Mouse (Mus musculus) heart, embryonic 14.5 days (tissue): ENCODE measurements around the gene Nfe2. TPM values are rescaled to one million over a fixed set of nuclear protein-coding genes. Genes with fewer than 3 reads are reported as not detected.

Experiments
- ATAC-seq: fragments of 200-750 bp; cut with Nextera tagmentation; 2 replicates; pipeline ENCODE4 v1.8.0; 2017; ENCODE audit warnings: low read depth, moderate TSS enrichment; ENCODE audit not compliant: insufficient number of reproducible peaks, insufficient read depth, low FRiP score
- H3K27ac ChIP-seq, 2 experiments: fragments of 200-500 bp in 1 of 2; fragments of 300-500 bp in 1 of 2; sonication (generic) in 1 of 2; replicated peaks in 1 of 2; 2 replicates each; pipeline ENCODE4 v1.5.1; 2012 to 2014; ENCODE audit warnings: low read depth in 2 of 2, low read length in 2 of 2, control low read depth in 1 of 2, mild to moderate bottlenecking in 1 of 2, mixed read lengths in 1 of 2; ENCODE audit not compliant: control insufficient read depth in 1 of 2, insufficient read depth in 1 of 2
- H3K27me3 ChIP-seq: fragments of 300-500 bp; sonication (generic); 2 replicates; pipeline ENCODE4 v1.6.1; 2014; ENCODE audit warnings: mild to moderate bottlenecking, low read length, control low read depth; ENCODE audit not compliant: control insufficient read depth, insufficient read depth
- H3K36me3 ChIP-seq: fragments of 300-500 bp; sonication (generic); 2 replicates; pipeline ENCODE4 v1.6.1; 2014; ENCODE audit warnings: mild to moderate bottlenecking, control low read depth, low read length, mixed read lengths; ENCODE audit not compliant: control insufficient read depth, insufficient read depth
- H3K4me1 ChIP-seq, 2 experiments: fragments of 200-500 bp in 1 of 2; fragments of 300-500 bp in 1 of 2; sonication (generic) in 1 of 2; 2 replicates each; pipeline ENCODE4 v1.6.1; 2012 to 2014; ENCODE audit warnings: low read length in 2 of 2, control low read depth in 1 of 2, mixed read lengths in 1 of 2; ENCODE audit not compliant: control insufficient read depth in 2 of 2, insufficient read depth in 2 of 2
- H3K4me2 ChIP-seq: fragments of 300-500 bp; sonication (generic); 2 replicates; pipeline ENCODE4 v1.6.1; 2014; ENCODE audit warnings: mild to moderate bottlenecking, low read length
- H3K4me3 ChIP-seq, 2 experiments: fragments of 200-500 bp in 1 of 2; fragments of 300-500 bp in 1 of 2; sonication (generic) in 1 of 2; 2 replicates each; pipeline ENCODE4 v1.5.1; 2012 to 2014; ENCODE audit warnings: low read length in 2 of 2, mild to moderate bottlenecking in 2 of 2, control low read depth in 1 of 2, low read depth in 1 of 2, moderate library complexity in 1 of 2; ENCODE audit not compliant: control insufficient read depth in 1 of 2, insufficient read depth in 1 of 2
- H3K9ac ChIP-seq: fragments of 300-500 bp; sonication (generic); 2 replicates; pipeline ENCODE4 v1.6.1; 2014; ENCODE audit warnings: mild to moderate bottlenecking, low read length
- H3K9me3 ChIP-seq: fragments of 300-500 bp; sonication (generic); 2 replicates; pipeline ENCODE4 v1.6.1; 2016; ENCODE audit warnings: low read length, control low read depth; ENCODE audit not compliant: control insufficient read depth
- WGBS: fragments of 180-500 bp; shearing (Covaris S2); extraction: QIAGEN DNeasy Blood & Tissue Kit; methylation state at CpG from one replicate; pipeline ENCODE4 v1.1.7; 2014; 5-methylcytosine and 5-hydroxymethylcytosine counted together
- polyA plus RNA-seq: library from polyadenylated mRNA; unstranded; fragments of >200 nt; fragmentation: Nextera tagmentation; extraction: Ambion mirVana; gene quantifications from 2 replicates; pipeline ENCODE4 v1.2.1, GENCODE M21; 2014

The Nfe2 gene
- polyA plus RNA-seq, 1 experiment from 2014 or later, result 2.2 TPM

- peak overlapping the region; percentile 44 to 67; a peak in 3 of 4 replicates for H3K27ac ChIP-seq
- H3K9me3 ChIP-seq, result no peaks in the 10 kb centered on the region
- 54% methylated on average over 6 of the region's 6 CpGs for WGBS
- H3K4me3 ChIP-seq, result no peak overlapping the region
- ATAC-seq, result no peak
- peak overlapping the region; percentile 30; the same call in 1 of the 2 replicates for H3K9ac ChIP-seq
- H3K27me3 ChIP-seq, result no peaks in the 10 kb centered on the region
- peaks cover 40 to 65% of the 10 kb centered on the region in 2 experiments for H3K4me1 ChIP-seq
- peaks cover 18% of the 10 kb centered on the region for H3K36me3 ChIP-seq
- H3K4me2 ChIP-seq, result no peak overlapping the region
These were observed 44.3 kb upstream of the Nfe2 start for GRCm38 (mm10) chr15:103302341-103303021.

- H3K27me3 ChIP-seq, result no peaks in the 10 kb centered on the region
- ATAC-seq, result no peak
- WGBS, result 38% methylated on average over 5 of the region's 5 CpGs
- peaks cover 25% of the 10 kb centered on the region for H3K36me3 ChIP-seq
- no peak overlapping the region for H3K4me2 ChIP-seq
- H3K4me1 ChIP-seq, result peaks cover 40 to 59% of the 10 kb centered on the region in 2 experiments
- H3K4me3 ChIP-seq, result no peak overlapping the region
- H3K9me3 ChIP-seq, result no peaks in the 10 kb centered on the region
- peak overlapping the region; percentile 44 to 67; a peak in 3 of 4 replicates for H3K27ac ChIP-seq
- peak overlapping the region; percentile 30; the same call in 1 of the 2 replicates for H3K9ac ChIP-seq
These were observed 43.5 kb upstream of the Nfe2 start for GRCm38 (mm10) chr15:103301547-103302340.

DNA sequence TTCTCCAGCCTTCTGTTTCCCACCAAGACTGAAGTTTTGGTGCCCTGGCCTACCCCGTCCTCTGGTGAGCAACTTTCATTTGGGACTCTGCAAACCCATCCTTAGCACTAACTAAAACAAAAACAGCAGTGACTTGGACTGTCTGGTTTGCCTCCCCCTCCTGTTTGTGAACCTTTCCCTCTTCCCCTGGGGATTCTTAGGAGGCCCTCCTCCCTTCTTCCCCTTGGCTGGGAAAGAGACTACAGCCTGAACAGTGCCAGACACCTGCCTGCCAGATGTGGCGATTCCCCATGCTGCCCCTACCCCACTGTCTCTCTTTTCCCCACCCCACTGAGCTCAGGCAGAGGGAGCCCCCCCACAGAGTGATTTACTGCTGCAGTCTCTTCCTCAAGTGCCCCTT is 42.8 kb upstream of the Nfe2 start:
- no peak overlapping the region for H3K4me3 ChIP-seq
- H3K27ac ChIP-seq, result peak overlapping the region; percentile 1 to 26; a peak in 3 of 4 replicates
- H3K4me2 ChIP-seq, result no peak overlapping the region; the same call in 1 of the 2 replicates
- 42% methylated on average over 2 of the region's 2 CpGs for whole genome bisulfite sequencing
- H3K27me3 ChIP-seq, result no peaks in the 10 kb centered on the region
- peaks cover 40 to 57% of the 10 kb centered on the region in 2 experiments for H3K4me1 ChIP-seq
- peaks cover 30% of the 10 kb centered on the region for H3K36me3 ChIP-seq
- peak overlapping the region; percentile 51 for H3K9ac ChIP-seq
- H3K9me3 ChIP-seq, result no peaks in the 10 kb centered on the region
- ATAC-seq, result no peak

DNA sequence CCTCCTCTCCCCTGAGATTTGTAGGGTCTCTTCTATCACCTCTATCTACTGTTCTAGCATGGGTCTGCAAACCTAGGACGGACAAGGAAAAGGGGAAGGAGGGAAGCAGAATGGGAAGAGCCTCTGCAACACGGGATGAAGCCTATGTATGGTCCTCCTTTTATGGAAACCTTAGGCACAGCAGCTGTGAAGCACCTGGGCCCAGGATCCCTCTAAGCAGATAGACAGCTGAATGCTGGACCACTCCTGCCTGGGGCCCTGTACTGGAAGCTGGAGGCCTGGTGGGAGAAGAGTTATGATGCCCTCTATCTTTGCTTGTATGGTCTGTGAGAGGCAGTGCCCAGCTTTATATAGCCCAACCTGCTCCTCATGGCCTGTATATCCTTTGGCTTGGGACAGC is 42.4 kb upstream of the Nfe2 start:
- peak overlapping the region in 1 of 2 experiments; percentile 23; a peak in 1 of 4 replicates for H3K4me3 ChIP-seq
- peaks cover 30% of the 10 kb centered on the region for H3K36me3 ChIP-seq
- peak overlapping the region; percentile 1 to 26 for H3K27ac ChIP-seq
- WGBS, result 17% methylated on average over 2 of the region's 2 CpGs
- H3K27me3 ChIP-seq, result no peaks in the 10 kb centered on the region
- H3K9me3 ChIP-seq, result no peaks in the 10 kb centered on the region
- peaks cover 38 to 52% of the 10 kb centered on the region in 2 experiments for H3K4me1 ChIP-seq
- ATAC-seq, result no peak
- peak overlapping the region; percentile 51 for H3K9ac ChIP-seq
- peak overlapping the region; percentile 63 for H3K4me2 ChIP-seq

GRCm38 (mm10) chr15:103300067-103300471 is 41.9 kb upstream of the Nfe2 start:
- peak overlapping the region; percentile 63 for H3K4me2 ChIP-seq
- no peaks in the 10 kb centered on the region for H3K9me3 ChIP-seq
- peak overlapping the region; percentile 51; the same call in 1 of the 2 replicates for H3K9ac ChIP-seq
- H3K27ac ChIP-seq, result peak overlapping the region in 1 of 2 experiments; percentile 26; a peak in 2 of 4 replicates
- peak overlapping the region; percentile 23 to 25; a peak in 3 of 4 replicates for H3K4me3 ChIP-seq
- 13% methylated on average over 18 of the region's 18 CpGs for WGBS
- H3K36me3 ChIP-seq, result peaks cover 34% of the 10 kb centered on the region
- H3K27me3 ChIP-seq, result no peaks in the 10 kb centered on the region
- peaks cover 38 to 52% of the 10 kb centered on the region in 2 experiments for H3K4me1 ChIP-seq
- ATAC-seq, result no peak

- WGBS, result 57% methylated on average over 8 of the region's 8 CpGs
These were observed 41.4 kb upstream of the Nfe2 start for GRCm38 (mm10) chr15:103299644-103300043.

DNA sequence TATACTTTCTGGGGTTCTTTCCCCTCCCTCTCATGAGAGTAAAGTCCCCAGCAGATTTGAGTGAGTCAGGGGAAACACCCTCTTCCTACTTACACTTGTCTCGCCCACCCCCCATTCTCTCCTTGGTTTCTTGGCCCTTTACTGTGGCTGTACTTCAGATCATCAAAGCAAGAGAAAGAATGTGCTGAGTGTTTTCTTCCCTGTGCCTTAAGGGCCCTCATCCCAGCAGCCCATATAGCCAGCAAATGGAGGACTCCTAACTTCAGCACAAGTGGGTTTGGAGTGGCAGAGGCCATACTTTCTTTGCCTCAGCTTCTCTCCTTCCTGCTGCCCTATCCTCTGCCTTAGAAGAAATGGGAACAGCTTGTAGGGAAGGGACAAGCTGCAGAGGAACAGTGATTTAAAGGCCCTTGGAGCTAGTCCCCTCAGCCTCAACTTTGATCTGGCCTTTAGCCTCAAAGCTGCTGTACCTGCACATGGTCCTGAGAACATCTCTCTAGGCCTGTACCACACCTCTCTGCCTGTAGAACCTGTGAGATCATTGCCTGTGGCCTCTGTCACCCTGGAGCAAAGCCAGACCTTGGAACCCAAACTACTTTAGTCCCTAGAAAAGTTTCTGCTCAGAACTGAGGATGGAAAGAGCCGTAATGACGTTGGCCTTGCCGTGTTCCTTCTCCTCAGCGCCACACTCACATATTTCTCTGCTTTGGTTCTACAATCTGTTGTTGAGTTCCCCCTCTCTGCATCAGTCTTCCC is 40.8 kb upstream of the Nfe2 start:
- peaks cover 31 to 47% of the 10 kb centered on the region in 2 experiments for H3K4me1 ChIP-seq
- ATAC-seq, result no peak
- no peak overlapping the region for H3K4me2 ChIP-seq
- H3K4me3 ChIP-seq, result no peak overlapping the region
- peaks cover 39% of the 10 kb centered on the region for H3K36me3 ChIP-seq
- no peak overlapping the region for H3K27ac ChIP-seq
- H3K9ac ChIP-seq, result no peak overlapping the region
- no peaks in the 10 kb centered on the region for H3K9me3 ChIP-seq
- 73% methylated on average over 5 of the region's 5 CpGs for WGBS
- no peaks in the 10 kb centered on the region for H3K27me3 ChIP-seq

More at GRCm38 (mm10) chr15:103299644-103300043, 41.4 kb upstream of the Nfe2 start:
- Histone ChIP-seq H3K9me3 (no peaks in the 10 kb centered on the region), H3K27ac (no peak overlapping the region), H3K9ac (peak overlapping the region; percentile 51; the same call in 1 of the 2 replicates), H3K4me3 (no peak overlapping the region), H3K27me3 (no peaks in the 10 kb centered on the region), H3K4me1 (peaks cover 38 to 52% of the 10 kb centered on the region in 2 experiments), H3K4me2 (peak overlapping the region; percentile 63), H3K36me3 (peaks cover 37% of the 10 kb centered on the region)
- no peak for ATAC-seq
